Mouse (Mus musculus) granulocyte monocyte progenitor cell, adult 5-6 weeks (primary cell): ENCODE measurements around the gene 2010111I01Rik. TPM values are rescaled to one million over a fixed set of nuclear protein-coding genes. Genes with fewer than 3 reads are reported as not detected.
A peak's percentile ranks its signal among the peaks of the same experiment; 100 is the strongest.
"Not testable (repeated sequence)": the region's sequence is repeated elsewhere in the genome, so short reads cannot be mapped to it uniquely, and the experiment has no call there.

Experiments used
- ATAC-seq: replicated peaks from 2 replicates; pipeline ENCODE4 v1.8.0; 2016; ENCODE audit warnings: mild to moderate bottlenecking, moderate TSS enrichment, inconsistent platforms; ENCODE audit not compliant: poor library complexity, severe bottlenecking
- total RNA-seq, 2 experiments: library from RNA; stranded (forward) in 1 of 2; stranded (reverse) in 1 of 2; fragments of 200-712, 200-1000 nt in 1 of 2; fragments of >200 nt in 1 of 2; fragmentation: Nextera tagmentation in 1 of 2; gene quantifications; 2 replicates each; pipeline ENCODE4 v1.2.3; 2014 to 2017

Gene 2010111I01Rik
- total RNA-seq, 2 experiments from 2014 or later: 61.9 to 86.8 TPM

- peak; percentile 37 for ATAC-seq
Observed at GRCm38 (mm10) chr13:63072376-63072775, 107.7 kb downstream of the 2010111I01Rik start.

GRCm38 (mm10) chr13:63073911-63074675 lies 109.4 kb downstream of the 2010111I01Rik start:
- peak; percentile 80 for ATAC-seq

GRCm38 (mm10) chr13:63074676-63074991 lies 109.9 kb downstream of the 2010111I01Rik start:
- ATAC-seq: no peak

GRCm38 (mm10) chr13:63075331-63075855 lies 110.7 kb downstream of the 2010111I01Rik start:
- ATAC-seq: no peak

GRCm38 (mm10) chr13:63080191-63080590 lies 115.5 kb downstream of the 2010111I01Rik start:
- ATAC-seq: no peak

GRCm38 (mm10) chr13:63080823-63081222 lies 116.1 kb downstream of the 2010111I01Rik start:
- no peak for ATAC-seq

- no peak for ATAC-seq
Observed at GRCm38 (mm10) chr13:63082555-63083136, 118.0 kb downstream of the 2010111I01Rik start.

- ATAC-seq: not testable (repeated sequence)
Observed at GRCm38 (mm10) chr13:63083139-63083538, 118.4 kb downstream of the 2010111I01Rik start.

- no peak for ATAC-seq
Observed at GRCm38 (mm10) chr13:63083663-63084062, 119.0 kb downstream of the 2010111I01Rik start.

- no peak for ATAC-seq
Observed at GRCm38 (mm10) chr13:63087865-63088683, 123.4 kb downstream of the 2010111I01Rik start.

GRCm38 (mm10) chr13:63089513-63089912 lies 124.8 kb downstream of the 2010111I01Rik start:
- no peak for ATAC-seq

GRCm38 (mm10) chr13:63091246-63091645 lies 126.6 kb downstream of the 2010111I01Rik start:
- ATAC-seq: no peak

- no peak for ATAC-seq
Observed at GRCm38 (mm10) chr13:63092299-63092698, 127.6 kb downstream of the 2010111I01Rik start.

GRCm38 (mm10) chr13:63092874-63093273 lies 128.2 kb downstream of the 2010111I01Rik start:
- no peak for ATAC-seq

GRCm38 (mm10) chr13:63093636-63094035 lies 128.9 kb downstream of the 2010111I01Rik start:
- ATAC-seq: no peak

GRCm38 (mm10) chr13:63094317-63095131 lies 129.8 kb downstream of the 2010111I01Rik start:
- ATAC-seq: no peak

- ATAC-seq: no peak
Observed at GRCm38 (mm10) chr13:63096764-63097163, 132.1 kb downstream of the 2010111I01Rik start.

GRCm38 (mm10) chr13:63097440-63097930 lies 132.8 kb downstream of the 2010111I01Rik start:
- no peak for ATAC-seq

- no peak for ATAC-seq
Observed at GRCm38 (mm10) chr13:63101761-63102160, 137.1 kb downstream of the 2010111I01Rik start.
